Mouse (Mus musculus): ENCODE measurements around the gene Vmn1r195.

DNA sequence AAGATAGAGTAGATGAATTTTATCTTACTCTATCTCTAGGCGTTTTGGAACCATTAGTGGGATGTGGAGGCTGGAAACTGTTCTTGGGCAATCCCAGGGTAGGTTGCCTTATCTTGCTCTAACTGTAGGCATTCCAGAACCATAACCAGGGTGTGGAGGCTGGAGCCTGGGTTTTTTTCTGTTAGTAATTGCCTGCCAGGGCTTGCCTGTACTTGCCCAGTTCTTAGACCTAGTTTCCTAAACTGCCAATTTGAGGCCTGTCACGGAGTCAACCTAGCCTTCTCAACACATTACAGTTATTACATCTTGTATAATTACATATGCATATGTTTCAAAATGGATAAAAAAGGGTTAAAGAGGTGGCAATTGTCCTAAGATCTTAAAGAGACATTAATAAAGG, 47.0 kb downstream of the Vmn1r195 start:
- no peak for TF ChIP-seq CTCF (IDR thresholded peaks at IDR 0.05; ENCODE audit: low read depth)
- TF ChIP-seq EP300 (optimal IDR thresholded peaks at IDR 0.05), result no peak
